Mouse (Mus musculus): ENCODE measurements at regions not wholly inside any gene's neighbourhood (a gene's known extent, or its start where the extent isn't known, plus 50 kb on each side); places are given as distances from the start of the nearest gene placed in this dataset.

- TF ChIP-seq CTCF (IDR thresholded peaks at IDR 0.05; ENCODE audit: borderline replicate concordance, insufficient read depth, low read length) (no peak), POLR2A (IDR thresholded peaks at IDR 0.05; ENCODE audit: low read depth, low read length) (no peak)
Measured at GRCm38 (mm10) chr3:78978781-78979180, 307.5 kb downstream of the Rapgef2 start.

Data from embryonic fibroblast, embryonic 13.5 days (primary cell).